Mouse (Mus musculus) WW6 (cell line): ENCODE data around the gene Gzmk.
"Not testable (repeated sequence)": the region's sequence is repeated elsewhere in the genome, so short reads cannot be mapped to it uniquely, and the experiment has no call there.

Experiments used
- DNase-seq: peaks from one replicate; pipeline ENCODE4 v3.0.0-alpha.2; 2013; ENCODE audit warnings: low read depth, low spot score

Gene Gzmk

DNA sequence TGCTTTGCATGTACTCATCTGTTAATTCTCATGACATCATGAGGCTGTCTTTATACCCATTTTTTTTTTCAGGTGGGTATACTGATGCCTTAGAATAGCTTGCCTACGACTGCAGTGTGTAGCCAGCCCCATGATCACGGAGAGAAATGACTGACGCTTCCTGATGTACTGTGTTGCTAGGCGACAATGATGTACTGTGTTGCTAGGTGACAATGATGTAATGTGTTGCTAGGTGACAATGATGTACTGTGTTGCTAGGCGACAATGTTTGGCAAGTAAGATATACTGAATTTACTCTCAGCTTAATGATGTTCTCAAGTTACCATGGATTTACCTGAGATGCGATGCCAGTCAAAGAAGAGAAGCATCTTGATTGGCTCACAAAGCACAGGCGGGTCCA, at the start of gene Gzmk:
Gene Gzmk (minus strand): TSS at position 98 of the 400 bp plus-strand sequence.
- DNase-seq = no peak

GRCm38 (mm10) chr13:113271189-113271588, 45.5 kb upstream of the Gzmk start:
- no peak for DNase-seq

- no peak for DNase-seq
These were observed 44.4 kb upstream of the Gzmk start for GRCm38 (mm10) chr13:113269777-113270776.

DNA sequence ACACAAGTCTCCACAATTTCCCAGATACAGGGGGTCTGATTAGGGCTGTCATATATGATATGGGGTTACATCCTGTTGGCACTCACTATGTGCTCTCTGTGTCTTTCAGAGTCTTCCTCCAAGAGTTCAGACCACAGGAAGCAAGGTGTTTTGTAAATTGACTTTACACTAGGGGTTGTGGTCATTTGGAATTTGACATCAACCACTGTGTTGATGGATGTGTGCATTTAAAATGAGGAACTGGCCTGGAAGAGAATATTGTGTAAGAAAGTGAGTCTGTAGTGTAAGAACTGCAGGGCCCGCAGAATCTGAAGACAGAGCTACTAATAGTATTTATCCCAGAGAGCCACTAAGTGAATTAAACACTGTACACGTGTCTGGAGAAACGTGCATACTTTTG, 41.5 kb upstream of the Gzmk start:
- no peak for DNase-seq

DNA sequence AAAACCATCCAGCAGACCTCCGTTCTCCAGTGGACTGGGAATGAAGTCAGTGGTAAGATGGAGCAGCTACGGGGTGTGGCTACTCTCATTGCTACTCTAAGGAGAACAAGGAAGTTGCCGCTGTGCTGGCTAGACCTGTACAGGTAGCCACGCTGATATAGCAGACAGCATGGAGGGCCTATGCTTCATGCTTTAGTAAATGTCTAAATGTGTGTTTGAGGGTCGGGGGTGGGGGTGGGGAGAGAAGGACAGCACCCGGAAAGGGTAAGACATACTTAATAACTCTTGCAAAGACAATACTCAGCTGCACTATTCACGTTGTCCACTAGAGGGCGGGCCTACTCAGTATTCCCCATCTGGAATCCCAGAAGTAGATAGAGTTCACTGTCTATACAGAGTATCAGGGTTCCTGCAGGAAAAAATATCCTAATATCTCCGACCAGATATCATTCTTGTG, 40.8 kb upstream of the Gzmk start:
- no peak for DNase-seq

DNA sequence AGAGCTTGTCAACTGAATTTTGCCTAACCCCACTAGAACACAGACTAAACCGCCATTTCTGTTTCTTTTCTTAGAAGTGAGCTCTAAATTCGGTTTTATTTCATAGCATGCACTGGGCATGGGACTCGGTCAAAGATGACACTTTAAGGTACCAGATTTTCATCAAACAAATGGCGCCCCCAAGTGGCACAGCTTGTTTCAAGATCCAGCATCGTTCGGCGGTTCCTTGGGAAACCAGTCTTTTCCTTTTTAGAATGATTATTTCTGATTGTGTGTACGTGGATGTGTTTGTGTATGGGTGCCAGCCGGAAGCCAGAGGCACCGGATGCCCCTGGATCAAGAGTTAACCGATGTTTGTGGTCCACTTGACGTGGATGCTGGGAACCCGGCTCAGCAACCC, 39.5 kb upstream of the Gzmk start:
- DNase-seq = no peak

- DNase-seq = no peak
These were observed 37.1 kb upstream of the Gzmk start for GRCm38 (mm10) chr13:113262822-113263221.

- DNase-seq = no peak
These were observed 33.5 kb upstream of the Gzmk start for GRCm38 (mm10) chr13:113259237-113259636.

DNA sequence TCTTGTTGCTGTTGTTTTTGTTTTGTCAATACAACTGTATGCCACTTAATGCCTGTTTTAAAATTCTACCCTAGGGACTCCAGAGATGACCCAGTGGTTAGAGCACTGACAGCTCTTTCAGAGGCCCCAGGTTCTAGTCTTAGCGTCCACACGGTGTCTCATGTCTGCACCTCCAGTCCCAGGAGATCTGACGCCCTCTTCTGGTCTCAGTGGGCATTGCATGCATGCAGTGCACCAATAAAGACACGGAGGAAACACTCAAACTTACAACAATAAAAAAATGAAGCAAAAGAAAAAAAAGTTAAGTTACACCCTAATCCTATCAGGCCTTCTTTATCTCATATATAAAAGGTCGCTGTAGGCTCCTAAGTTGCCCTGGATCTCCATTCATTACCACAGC, 31.5 kb upstream of the Gzmk start:
- DNase-seq = no peak

- DNase-seq = no peak
These were observed 31.1 kb upstream of the Gzmk start for GRCm38 (mm10) chr13:113256766-113257165.

- DNase-seq = not testable (repeated sequence)
These were observed 26.9 kb upstream of the Gzmk start for GRCm38 (mm10) chr13:113252580-113252979.

- DNase-seq = no peak
These were observed 19.3 kb upstream of the Gzmk start for GRCm38 (mm10) chr13:113245025-113245424.

GRCm38 (mm10) chr13:113242129-113242528, 16.4 kb upstream of the Gzmk start:
- no peak for DNase-seq

DNA sequence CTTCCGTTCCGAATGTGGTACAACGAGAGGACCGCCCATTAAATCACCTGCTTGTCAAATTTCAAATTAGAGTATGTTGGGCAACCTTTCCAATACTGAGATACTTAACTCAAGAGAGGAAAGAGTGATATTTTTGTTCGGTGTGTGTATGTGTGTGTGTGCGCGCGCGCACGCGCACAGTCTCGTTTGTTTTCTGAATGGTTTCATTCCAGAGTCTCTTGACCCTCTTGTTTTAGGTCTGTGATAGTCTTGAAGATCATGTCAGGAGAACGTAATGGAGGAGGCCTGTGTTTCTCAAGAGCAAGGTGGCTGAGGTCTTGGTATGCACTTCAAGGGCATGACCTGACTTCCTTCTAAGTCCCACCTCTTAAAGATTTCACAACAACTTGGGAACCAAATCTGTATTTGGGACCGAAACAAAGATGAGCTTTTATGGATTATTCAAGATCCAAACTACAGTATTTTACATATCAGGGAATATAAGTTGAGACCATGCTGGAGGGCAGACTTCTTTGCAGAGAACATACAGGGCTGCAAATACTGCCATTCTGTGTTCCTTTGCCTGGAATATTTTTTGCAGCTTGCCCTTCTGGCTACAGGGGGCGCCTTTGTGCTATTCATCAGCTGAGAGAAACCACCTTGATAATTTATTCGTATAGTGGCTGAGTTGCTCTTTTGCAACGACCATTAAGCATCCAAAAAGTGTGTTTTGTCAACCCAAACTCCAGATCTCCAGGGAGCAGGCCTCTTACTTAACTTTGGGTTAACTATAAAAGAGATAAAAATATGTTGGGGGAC, 2.2 kb upstream of the Gzmk start:
- no peak for DNase-seq

DNA sequence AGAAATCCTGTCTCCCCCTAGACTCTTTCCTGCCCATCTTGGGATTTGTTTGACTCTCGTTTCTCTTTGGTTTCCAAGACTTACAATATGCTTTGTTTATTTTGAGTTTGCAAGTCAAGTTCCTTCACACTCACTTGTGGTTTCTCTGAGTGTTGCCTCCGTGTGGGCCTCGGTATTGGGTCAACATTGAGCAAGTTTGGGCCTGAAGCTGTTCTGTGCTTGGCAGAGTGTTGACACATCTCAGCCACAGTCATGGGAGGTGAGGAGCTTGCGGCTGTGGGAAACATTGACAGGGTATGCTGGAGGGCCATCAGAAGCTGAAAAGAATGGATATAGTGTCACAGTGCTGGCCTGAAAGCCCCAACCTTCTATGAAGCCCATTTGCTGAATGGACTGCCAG, 1.4 kb upstream of the Gzmk start:
- no peak for DNase-seq

GRCm38 (mm10) chr13:113224105-113224504, 1.6 kb downstream of the Gzmk start:
- no peak for DNase-seq

DNA sequence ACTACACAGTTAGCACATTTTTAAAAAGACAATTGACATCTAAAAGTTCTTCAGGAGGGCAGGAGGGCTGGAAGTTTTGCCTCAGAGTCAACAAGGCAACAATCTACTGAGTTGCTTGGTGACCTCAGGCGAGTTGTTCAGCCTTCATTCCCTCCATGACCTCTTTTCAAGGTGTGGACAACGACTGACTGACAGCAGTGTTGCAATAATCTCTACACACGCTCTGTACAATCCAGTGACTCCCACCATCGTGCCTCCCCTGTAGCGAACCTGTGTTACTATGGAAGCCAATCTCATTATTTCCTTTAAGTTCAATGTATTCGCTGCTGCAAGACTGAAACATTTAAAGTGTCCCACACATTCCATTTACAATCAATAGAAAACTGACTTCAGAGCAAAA, 3.9 kb downstream of the Gzmk start:
- no peak for DNase-seq

DNA sequence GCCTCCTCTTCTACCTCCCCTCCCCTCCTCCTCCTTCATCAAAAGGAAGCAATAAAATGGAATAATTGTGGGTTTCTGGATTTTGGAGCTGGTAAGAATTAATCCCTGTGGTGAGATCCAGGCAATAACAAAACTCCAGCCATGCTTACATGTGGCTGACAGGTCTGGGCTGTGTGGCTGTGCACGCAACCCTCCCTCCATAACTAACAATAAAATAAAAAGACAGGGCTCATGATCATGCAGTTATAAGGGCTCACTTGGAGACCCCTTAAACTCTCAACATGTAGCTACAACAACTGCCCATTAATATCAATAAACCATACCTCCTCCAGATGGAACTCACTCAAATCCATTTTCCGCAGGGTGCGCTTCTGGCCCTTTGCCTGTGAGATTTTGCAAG, 11.8 kb downstream of the Gzmk start:
- DNase-seq = no peak

GRCm38 (mm10) chr13:113212401-113212800, 13.3 kb downstream of the Gzmk start:
- no peak for DNase-seq

GRCm38 (mm10) chr13:113211345-113211744, 14.4 kb downstream of the Gzmk start:
- DNase-seq = no peak

DNA sequence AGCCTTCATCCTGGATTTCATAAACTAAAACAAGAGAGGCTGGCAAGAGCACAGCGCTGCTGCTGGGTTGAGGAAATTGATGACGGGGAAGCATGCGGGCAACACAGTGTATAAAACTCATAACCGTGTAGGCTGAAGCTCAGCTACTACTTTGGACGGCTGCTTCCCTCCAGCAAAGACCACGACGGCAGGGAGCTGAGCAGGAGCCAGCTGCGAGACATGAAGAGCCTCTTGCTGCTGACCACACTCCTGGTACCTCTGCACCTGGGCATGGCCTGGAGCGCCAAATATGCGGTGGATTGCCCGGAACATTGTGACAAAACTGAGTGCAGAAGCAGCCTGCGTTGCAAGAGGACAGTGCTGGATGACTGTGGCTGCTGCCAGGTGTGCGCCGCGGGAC, 16.1 kb downstream of the Gzmk start, which contains the start of gene Esm1:
Gene Esm1 (plus strand): TSS at position 36 of the 400 bp plus-strand sequence.
- no peak for DNase-seq

GRCm38 (mm10) chr13:113205346-113205745, 20.4 kb downstream of the Gzmk start:
- DNase-seq = no peak
